Mouse (Mus musculus): ENCODE results near the gene Gm28230.

- no peak for TF ChIP-seq CTCF (conservative IDR thresholded peaks at IDR 0.05 in 1 of 2, IDR thresholded peaks at IDR 0.05 in 1 of 2; ENCODE audit: low read depth in 2 of 2, low read length in 2 of 2)
- no peak for TF ChIP-seq CHD1 (IDR thresholded peaks at IDR 0.05; ENCODE audit: low read depth, low read length)
- no peak for TF ChIP-seq MAFK (IDR thresholded peaks at IDR 0.05; ENCODE audit: insufficient replicate concordance, low read length)
- TF ChIP-seq BHLHE40 (IDR thresholded peaks at IDR 0.05; ENCODE audit: low read depth, low read length) = no peak
- no peak for TF ChIP-seq UBTF (IDR thresholded peaks at IDR 0.05; ENCODE audit: low read depth, low read length)
- TF ChIP-seq POLR2A (IDR thresholded peaks at IDR 0.05; ENCODE audit: low read depth, low read length) = no peak
- TF ChIP-seq NRF1 (IDR thresholded peaks at IDR 0.05; ENCODE audit: low read depth, low read length) = no peak
- no peak for TF ChIP-seq E2F4 (IDR thresholded peaks at IDR 0.05; ENCODE audit: insufficient replicate concordance, low read depth, low read length)
- TF ChIP-seq ZKSCAN1 (IDR thresholded peaks at IDR 0.05; ENCODE audit: borderline replicate concordance, low read depth, low read length) = no peak
- no peak for TF ChIP-seq EP300 (IDR thresholded peaks at IDR 0.05; ENCODE audit: low read length)
- TF ChIP-seq PAX5 (IDR thresholded peaks at IDR 0.05; ENCODE audit: low read length) = no peak
Measured at GRCm38 (mm10) chr2:74679596-74679971, 46.9 kb upstream of the Gm28230 start.
